Mouse (Mus musculus) colon, adult 2 months (tissue): ENCODE data around the gene Tmem128. TPM values are rescaled to one million over a fixed set of nuclear protein-coding genes. Genes with fewer than 3 reads are reported as not detected.

Experiments
- polyA plus RNA-seq: library from polyadenylated mRNA; depleted of rRNA; stranded (reverse); fragments of >200 nt; gene quantifications from 2 replicates; pipeline ENCODE4 v1.2.3, GENCODE M21; 2012; rRNA removed

Tmem128 gene
- polyA plus RNA-seq, result 18.1 and 19.7 TPM in 2 replicates

GRCm38 (mm10) chr5:38260107-38260682 lies at the start of gene Tmem128:
TSS of gene Tmem128 (plus strand) at chr5:38260185.

DNA sequence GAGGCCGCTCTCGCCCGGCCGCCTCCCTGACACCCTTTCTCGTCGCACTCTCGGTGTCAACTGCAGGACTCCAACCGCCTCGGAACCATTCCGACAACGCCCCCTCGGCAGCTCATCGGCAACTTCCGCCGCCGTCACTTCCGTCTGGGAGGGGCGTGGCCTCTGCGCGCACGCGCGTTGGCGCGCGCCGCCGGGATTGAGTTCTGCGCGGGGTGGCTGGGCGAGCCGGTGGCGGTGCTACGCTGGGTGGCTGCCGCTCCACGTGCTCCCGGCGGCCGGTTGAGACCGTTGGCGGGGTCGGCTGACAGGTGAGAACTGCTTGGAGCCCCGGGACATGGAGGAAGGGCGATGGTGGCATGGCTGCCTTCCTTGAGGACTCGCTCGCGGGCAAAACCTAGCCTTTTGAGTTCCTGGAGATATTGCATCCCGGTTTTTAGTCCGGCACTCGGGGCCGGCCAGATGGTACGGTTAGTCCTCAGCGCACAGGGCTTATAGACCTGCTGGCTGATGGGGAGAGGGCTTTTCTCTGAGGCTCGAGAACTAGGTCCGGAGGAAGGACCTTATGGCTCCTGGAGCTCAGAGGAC lies 39.6 kb upstream of the Tmem128 start, which contains the start of the genes Zbtb49 and Lyar:
Gene Zbtb49 (minus strand): TSS at position 130 of the 585 bp plus-strand sequence.
Gene Lyar (plus strand): TSS at position 143 of the 585 bp plus-strand sequence.

GRCm38 (mm10) chr5:38275771-38276170 lies 15.8 kb downstream of the Tmem128 start, which contains the start of gene Otop1:
TSS of gene Otop1 (plus strand) at chr5:38275972.

Other genes starting within 250 kb of the Tmem128 start
- gene Stx18, start 221.4 kb upstream of the Tmem128 start, polyA plus RNA-seq, result 14.7 and 15.3 TPM in 2 replicates
- 14.7 and 17.8 TPM in 2 replicates for gene Nsg1, start 100.3 kb upstream of the Tmem128 start, polyA plus RNA-seq
- gene Zbtb49, start 39.7 kb upstream of the Tmem128 start, polyA plus RNA-seq, result 14.4 and 14.9 TPM in 2 replicates
- 1.8 and 2.2 TPM in 2 replicates for gene Lyar, start 39.7 kb upstream of the Tmem128 start, polyA plus RNA-seq
- gene Otop1, start 15.8 kb downstream of the Tmem128 start, polyA plus RNA-seq, result not detected in 2 replicates
- gene Drd5, start 59.2 kb downstream of the Tmem128 start, polyA plus RNA-seq, result not detected in 2 replicates
- 3.3 and 3.6 TPM in 2 replicates for gene Slc2a9, start 243.0 kb downstream of the Tmem128 start, polyA plus RNA-seq